Mouse (Mus musculus) cerebral cortex, adult 2 months (tissue): ENCODE measurements around the gene Zfp462.

ENCODE experiments used
- WGBS: fragments of 180-500 bp; shearing (Covaris S2); methylation state at CpG from one replicate; pipeline ENCODE4 v1.1.7; 2018; 5-methylcytosine and 5-hydroxymethylcytosine counted together

The Zfp462 gene

DNA sequence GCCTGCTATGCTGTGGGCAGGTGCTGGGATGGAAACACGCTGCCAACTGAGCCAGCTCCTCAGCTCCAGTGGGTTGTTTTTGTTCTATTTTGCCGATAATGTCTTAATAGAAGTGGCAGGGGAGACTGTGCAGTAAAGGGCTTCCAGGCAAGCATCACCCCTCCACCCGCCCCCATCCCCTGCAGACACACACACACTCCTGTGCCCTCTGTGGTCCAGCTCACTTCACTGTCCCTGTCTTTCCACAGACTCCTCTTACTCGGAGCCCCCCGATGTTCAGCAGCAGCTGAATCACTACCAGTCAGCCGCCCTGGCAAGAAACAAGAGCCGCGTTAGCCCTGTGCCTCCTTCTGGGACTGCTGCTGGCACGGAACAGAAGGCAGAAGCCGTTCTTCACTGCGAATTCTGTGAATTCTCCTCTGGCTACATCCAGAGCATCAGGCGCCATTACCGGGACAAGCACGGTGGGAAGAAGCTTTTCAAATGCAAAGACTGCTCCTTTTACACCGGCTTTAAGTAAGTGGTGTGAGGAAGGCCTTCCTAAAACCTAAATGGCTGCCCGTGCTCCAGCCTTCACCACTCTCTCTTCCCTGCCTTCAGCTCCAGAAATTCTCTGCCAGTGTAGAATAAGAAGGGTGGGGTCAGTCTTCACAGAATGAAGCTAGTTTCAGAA, 105.2 kb downstream of the Zfp462 start:
- WGBS, result 39% methylated on average over 16 of the region's 16 CpGs

DNA sequence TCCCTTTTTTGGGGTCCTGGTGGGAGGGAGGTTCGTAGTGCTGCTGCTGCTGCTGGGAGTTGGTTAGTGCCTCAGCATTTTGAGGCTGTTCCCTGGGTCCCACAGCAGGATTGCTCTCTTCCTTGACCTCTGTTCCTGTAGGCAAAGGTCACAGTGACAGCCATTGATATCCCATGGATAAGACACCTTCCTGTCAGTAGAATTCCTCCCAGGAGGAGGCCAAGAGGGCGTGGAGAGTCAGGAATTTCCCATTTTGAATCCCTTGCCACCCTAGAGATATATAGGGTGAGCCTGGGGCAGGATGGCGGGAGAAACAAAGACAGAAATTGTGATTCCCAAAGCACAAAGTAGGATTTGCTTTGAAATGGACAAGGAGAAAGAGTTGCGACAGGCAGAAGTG, 106.5 kb downstream of the Zfp462 start:
- WGBS, result 93% methylated on average over 4 of the region's 4 CpGs

DNA sequence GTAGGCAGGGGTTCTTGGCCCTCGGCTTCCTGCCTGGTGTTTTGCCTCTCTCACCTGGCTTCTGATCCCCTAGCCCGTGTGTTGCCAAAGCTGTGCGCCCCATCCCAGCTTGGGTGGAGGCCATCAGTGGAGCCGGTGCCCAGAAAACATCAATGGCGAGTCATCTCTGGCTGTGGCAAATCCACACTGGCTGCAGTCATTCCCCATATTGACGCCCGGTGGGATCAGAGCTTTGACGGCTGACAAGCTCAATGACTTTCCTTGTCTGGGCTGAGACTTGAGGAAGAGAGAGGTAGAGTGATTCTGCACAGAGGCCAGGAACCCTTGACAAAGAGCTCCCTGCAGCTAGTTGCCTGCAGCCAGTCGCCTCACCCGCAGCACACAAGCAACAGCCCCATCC, 107.8 kb downstream of the Zfp462 start:
- WGBS, result 73% methylated on average over 10 of the region's 10 CpGs

DNA sequence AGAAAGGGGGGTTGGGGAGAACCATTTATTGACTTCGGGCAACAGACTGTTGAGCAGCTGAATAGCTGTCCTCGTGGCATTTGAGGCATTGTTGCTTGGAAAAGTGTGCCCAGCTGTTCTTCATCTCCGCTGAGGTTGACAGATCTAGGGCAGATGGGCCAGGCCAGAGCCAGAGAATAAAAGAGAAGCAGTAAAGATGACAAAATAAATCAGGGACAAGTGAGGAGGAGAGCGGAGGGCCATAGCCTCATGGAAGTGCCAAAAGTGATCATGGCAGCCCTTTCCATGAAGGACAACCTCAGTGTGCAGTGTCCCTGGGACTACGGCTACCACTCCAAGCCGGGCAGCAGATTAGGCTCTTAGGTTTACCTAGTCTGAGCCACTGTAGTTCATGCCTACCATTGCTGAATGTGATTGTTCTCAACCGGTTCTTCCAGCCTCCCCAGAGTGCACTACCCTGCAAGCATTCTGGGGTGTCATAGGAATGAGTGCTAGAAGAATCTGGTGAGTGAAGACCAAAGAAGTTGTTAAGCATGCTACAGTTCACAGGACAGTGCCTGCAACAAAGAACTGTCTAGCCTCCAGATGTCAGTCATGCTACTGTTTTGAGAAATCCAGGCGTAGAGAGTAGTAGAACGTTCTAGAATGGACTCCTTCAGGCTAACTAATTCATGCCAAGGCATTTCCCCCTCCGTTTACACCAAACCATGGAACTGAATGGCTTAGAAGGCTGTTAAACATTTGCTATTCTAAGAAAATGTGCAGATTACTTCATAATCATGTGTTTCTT, 113.0 kb downstream of the Zfp462 start:
- 67% methylated on average over 10 of the region's 10 CpGs for WGBS

DNA sequence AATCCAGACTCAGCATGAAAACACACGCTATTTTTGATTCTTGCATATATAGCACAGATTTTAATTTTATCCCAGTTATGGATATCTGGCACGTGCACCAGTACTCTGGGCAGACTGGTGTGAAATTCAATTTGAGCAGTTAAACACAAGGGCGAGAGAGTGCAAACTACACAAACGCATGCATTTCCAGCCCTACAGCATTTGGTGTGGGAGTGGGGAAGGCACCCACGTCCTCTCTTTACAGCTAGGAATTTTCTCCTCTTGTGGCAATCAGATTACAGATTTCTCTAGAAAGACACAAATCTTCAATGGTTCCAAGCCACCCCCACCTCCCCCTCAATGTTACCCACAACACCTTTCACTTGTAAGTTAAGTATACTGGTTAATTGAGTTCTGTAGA, 114.1 kb downstream of the Zfp462 start:
- WGBS, result 50% methylated on average over 5 of the region's 5 CpGs

DNA sequence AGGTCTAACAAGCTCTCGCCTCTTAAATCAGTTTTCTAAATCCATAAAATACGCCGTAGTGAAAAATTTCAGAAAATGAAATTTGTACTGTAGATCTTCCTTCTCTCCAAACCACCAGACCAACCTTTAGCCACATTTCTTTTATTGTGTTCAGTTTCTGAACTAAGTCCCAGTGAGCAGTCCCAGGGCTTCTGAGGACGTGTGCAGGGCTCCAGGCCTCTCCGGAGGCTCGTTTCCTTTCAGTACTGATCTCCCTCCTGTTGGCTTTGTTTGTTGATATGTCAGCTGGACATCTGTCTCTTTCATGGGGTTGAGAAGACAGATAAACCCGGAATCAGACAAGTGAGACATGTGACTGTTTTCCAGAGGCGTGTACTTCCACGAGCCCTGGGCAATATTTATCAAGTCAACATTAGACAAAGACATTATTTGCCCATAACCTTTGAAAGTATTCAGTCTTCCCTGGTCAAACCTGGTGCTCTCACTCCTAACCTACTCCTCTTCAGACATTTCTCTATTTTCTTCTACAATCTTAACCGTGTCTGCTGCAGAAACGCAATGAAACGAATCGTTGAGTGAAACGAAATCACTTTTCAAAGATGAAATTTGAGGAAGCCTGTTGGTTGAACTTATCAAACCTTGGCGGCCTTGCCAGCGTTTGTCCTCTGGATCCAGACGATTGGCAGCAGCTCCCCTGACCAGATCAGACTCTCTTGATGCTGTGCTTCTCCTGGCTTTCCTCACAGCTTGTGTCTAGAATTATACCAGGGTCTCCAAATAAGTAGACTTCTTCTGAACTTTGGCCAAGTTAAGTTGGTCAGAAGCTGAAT, 121.7 kb downstream of the Zfp462 start:
- WGBS, result 81% methylated on average over 17 of the region's 17 CpGs

DNA sequence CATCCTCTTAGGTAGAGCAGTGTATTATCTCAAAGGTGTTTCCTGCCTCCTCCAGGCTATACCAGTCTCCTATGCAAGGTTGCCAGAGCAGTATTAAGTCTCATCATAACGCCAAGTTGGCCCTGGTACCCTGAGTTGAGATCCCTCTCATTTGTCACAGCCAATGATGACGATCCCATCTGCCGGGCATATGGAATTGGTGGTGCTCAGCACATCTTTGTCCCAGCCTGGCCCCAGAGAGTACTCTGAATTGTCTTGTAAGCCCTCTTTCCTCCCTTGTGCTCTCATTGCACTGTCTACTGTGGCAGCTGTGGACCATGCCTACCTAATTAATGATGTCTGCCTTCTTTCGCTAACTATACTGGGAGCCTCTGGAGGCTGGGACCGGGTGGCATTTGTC, 126.7 kb downstream of the Zfp462 start:
- 80% methylated on average over 5 of the region's 5 CpGs for WGBS

DNA sequence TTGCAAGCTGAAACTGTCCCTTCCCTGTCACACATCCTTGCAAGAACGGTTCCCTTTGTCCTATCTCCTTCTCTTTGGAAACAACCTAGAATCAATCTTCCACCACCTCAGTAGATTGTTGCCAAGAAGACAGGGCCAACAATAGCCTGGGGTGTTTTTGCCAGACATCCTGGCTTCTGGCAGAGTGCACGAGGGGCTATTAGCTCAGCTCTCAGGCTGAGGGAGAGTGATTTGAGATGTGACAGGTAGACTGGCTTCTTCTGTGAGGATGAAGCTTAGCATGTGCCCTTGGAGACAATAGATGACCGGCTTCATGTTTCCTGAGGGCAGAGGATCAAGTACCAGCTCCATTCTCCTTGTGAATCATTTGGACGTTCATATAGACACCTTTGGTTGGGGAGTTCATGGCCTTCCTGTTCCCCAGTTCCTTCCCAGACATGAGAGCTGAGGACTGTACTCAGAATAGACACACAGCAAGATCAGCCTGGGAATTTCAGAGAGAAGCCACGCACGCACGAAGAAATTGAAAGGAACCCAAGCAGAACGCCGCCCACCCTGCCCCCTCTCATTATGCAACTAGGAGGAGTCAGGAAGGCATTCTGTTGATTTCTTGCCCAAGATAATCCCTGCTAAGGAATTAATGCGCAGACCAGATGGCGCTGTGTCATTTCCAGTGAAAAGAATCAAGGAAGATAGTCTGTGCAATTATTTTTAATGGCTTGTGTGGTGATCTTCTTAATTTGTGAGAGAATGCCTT, 132.5 kb downstream of the Zfp462 start:
- WGBS, result 40% methylated on average over 11 of the region's 11 CpGs

DNA sequence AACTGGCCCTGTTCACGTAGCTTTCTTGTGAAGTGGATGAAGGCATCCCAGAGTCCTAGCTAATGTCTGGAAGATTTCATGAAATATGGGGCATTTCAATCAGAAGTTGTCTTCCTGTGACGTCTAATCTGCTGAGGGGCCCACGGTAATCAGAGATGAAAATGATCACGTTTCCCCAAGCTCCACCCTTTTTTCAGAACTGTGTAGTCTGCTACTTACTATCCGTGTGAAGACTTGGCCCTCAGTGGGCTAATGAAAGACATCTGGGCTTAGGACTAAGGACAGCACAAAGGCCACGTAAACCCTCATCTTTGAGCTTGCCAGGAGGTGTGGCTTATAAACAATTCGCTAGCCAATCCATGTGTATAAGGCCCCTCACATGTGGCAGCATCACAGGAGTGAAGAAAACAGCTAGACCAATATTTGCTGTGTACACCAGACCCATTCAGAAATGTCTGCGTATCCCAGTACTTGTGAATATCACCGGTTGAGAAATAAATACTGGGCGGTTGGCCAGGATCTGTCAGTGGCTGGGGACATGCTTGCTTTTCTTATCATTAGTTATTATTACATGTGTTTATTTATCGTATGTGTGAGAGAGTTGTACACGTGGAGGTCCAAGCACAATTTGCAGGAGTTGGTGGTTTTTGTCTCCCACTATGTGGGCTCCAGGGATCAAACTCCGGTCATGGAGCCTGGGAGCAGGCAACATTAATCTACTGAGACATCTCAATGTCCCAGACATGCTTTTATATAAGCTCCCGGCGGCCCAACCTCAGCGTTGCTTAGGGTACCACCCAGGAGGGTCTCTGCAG, 133.3 kb downstream of the Zfp462 start:
- 68% methylated on average over 16 of the region's 16 CpGs for WGBS

DNA sequence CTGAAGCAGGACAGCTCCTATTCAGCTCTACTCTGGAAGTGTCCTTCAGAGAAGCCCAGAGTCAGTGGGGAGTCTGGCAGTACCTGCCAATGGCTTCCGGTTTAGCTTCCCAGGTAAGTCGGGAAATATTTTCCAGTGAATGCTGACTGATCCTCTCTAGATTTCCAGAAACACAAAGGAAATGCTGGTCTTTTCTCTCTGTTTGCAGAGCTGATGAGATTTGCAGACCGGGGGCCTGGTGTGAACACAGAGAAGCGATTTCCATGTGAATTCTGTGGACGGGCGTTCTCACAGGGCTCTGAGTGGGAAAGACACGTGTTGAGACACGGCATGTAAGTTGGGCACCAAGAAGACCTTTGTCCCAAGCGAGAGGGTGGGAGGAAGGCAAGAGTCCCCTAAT, 134.2 kb downstream of the Zfp462 start:
- WGBS, result 85% methylated on average over 9 of the region's 9 CpGs

DNA sequence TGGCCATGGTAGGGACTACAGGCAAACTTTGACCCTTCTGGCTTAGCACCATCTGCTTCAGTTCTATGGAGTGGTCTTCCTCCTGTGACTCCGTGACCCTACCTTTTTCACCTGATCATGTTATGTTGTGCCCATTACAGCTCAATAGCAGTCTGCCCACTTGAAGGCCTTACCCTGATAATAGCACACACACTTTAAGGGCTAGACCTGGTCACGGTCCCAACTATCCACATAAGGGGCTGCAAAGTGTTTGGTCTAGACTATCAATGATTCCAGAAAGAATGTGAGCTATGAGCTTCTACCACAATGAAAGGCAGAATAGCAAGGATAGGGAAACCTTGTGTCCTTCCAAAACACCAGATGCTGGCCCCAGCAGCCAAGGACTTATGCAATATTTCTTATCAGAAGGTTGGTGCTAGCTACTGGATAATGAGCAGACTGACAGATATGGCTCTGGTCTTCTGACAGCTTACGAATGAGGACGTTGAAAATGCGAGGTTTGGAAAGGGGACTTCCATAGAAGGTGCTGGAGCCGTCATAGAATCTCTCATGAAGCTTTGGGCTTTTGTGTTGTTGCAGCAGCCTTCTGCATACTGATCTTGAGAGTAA, 139.3 kb downstream of the Zfp462 start:
- WGBS, result 80% methylated on average over 6 of the region's 6 CpGs

DNA sequence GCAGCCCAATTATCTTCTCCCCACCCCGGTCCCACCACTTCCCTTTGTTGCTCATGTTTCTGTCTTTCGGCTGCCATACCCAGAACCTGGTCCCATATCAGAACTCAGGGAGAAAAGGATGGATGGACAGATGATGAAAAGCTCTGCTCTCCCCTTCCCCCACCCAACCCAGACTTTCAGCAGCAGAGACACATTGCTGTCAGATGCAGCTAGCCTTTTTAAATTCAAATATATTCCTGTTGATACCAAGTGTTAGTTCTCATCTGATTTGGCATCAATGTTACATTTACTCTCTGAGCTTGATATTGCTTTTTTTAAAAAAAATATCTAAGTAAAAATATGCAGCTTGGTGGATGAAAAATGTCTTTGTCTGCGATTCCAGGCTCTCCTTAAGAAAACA, 143.3 kb downstream of the Zfp462 start:
- 79% methylated on average over 3 of the region's 3 CpGs for WGBS

DNA sequence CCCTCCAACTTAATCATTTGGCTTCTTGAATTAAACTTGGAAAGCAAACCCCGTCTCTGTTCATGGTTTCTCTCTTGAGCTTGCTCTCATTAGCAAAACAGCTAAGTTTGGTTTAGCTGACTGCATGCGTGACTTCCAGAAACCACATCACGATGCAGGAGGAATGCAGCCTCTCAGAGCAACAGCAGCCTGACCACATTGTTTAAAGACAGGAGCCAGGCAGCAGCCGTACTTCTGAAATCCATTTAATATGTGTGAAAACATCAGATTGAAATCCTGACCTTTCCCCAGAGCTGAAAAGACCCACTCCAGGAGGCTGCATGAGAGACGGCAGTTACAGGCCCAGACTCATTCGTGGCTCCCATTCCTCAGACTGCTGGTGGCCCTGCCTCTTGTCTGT, 144.1 kb downstream of the Zfp462 start:
- 44% methylated on average over 6 of the region's 6 CpGs for WGBS

DNA sequence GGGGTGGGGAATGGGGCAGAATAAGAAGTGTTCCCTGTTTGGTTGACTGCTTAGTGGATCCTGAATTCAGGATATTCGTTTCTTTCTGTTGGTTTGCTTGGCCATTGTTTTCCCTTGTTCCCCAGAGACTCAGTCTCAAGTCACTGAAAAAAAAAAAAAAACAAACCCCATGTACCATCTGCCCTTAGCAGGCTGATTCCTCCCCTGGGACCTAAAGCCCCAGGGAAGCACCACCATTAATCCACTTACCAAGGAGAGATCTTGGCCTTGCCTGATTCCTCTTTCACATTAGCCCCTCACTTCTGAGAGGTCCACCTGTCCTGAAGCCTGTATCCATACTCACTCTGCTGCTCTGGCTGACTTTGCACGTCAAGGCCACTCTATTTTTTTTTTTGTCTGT, 152.3 kb downstream of the Zfp462 start:
- WGBS, result 71% methylated on average over 2 of the region's 2 CpGs

DNA sequence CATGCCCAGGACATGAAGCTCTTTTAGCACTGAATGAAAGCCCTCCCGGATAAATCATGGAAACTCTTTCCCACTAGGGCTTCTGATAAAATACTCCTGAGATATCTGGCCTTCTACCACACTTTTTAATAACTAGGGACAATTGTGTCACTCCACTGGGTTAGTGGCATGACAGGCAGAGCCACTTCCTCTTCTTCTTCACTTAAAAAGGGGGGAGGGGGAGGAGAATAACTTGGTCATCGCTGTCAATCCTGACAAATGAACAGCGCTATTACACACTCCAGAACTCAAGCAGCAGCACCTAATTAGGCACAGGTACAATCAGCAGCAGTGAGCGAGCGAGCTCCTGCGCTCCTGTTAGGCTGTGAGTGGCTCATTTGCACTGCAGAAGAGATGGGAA, 153.5 kb downstream of the Zfp462 start:
- 78% methylated on average over 6 of the region's 6 CpGs for WGBS

DNA sequence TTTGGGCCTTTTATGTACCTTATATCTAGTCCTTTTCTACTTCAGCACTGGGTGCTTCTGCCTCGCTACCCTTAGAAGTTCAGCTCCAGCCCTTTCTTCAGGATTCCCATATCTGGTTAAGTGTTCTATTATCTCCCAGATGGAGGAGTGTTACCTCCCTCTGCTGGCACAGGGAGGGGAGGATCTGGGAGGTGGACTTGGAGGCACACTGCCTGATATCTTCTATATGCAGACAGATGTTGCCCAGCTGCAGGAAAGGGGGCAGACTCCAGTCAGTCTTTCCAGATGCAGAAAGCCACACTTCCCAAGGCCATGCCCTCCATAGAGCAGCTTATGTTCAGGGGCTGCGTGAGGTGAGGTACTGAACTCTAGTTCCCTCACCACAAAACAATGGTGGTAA, 156.0 kb downstream of the Zfp462 start:
- 88% methylated on average over 2 of the region's 2 CpGs for WGBS

DNA sequence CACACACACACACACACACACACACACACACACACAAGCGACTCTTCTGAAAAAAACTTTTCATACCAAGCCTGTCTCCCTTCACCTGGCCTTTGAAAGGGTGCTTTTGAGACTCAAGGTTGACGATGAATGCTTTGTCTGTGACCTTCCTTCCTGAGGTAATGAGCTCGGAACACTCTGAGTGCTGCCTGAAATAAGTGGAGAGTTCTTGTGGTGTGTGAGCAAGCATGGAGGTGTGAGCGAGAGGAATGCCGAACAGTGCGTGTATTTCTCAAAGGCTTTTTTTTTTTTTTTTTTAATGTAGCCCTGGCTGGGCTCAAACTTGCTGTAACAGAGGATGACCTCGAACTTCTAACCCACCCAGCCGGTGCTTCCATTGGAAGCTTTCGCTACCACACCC, 156.8 kb downstream of the Zfp462 start:
- 86% methylated on average over 9 of the region's 9 CpGs for WGBS

DNA sequence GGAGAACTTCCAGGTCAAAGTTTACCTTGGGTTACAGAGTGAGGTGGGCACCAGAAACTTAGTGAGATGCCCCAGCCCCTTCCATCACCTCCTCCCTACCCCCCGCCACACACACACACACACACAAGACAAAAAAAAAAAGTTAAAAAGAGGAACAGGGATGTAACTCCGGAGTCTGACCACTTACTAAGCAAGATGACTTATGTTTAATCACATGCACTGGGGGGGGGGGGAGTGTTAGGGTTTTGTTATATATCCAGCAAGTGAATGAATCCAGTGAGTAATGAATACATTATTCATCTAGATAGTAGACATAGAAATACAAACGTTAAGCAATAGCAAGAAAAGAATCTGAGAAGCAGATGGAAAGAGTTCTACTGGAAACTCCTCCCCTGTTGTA, 157.5 kb downstream of the Zfp462 start:
- 80% methylated on average over 3 of the region's 3 CpGs for WGBS

DNA sequence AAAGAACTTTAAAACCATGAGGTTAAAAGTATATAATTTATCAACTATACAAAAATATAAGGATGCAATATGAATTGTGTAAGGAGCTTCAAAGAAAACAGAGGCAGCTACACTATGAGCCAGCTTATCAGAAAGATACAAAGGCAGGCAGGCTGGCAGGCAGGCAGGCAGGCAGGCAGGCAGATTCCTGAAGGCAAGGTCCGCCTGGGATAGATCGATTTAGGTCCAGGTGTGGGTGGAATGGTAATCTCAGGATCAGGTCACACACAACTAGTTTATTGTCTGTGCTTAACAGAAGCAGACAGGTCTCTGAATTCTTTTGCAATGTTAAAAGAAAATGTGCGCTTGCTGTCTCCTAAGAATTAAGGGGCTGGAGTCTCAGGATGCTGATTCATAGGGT, 158.7 kb downstream of the Zfp462 start:
- WGBS, result 88% methylated on average over 3 of the region's 3 CpGs

DNA sequence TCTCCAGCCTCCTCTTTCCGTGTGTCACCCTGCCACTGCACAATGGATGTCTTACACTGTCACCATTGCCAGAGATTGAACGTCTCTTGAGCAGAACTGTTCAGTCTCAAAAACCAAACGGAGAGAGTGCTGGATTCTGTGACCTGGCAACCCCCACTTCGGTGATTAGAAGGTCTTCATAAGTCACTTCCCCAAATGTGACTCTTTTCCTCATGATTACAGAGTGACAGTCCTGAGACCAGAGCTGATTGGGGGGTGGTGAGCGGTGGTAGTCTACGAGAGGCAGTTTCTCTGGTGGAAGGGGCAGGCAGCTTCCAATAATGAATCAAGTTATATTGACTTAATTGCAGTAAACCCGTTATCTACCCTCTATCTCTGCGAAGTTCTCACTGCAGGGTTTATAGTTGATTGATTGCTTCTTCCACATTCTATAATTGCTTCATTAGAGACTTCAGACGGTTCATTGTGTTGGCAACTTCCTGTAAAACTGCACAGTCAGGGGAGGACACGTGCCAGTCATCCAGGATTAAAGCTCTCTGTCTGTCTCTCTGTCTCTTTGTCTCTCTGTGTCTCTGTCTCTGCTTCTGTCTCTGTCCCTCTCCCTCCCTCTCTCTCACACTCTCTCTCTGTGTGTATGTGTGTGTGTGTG, 173.1 kb downstream of the Zfp462 start:
- 65% methylated on average over 10 of the region's 10 CpGs for WGBS
